Mouse (Mus musculus) brain, embryonic 14.5 days (tissue): Measurements from ENCODE around the gene Cryaa.

Source experiments
- CTCF ChIP-seq: fragments of 200-500 bp; IDR thresholded peaks from 2 replicates; pipeline ENCODE4 v1.5.1; 2012; ENCODE audit warnings: inconsistent platforms, mild to moderate bottlenecking, moderate library complexity, borderline replicate concordance; ENCODE audit not compliant: insufficient read depth, insufficient read length; ENCODE audit errors: extremely low read depth
- POLR2A ChIP-seq: fragments of 200-500 bp; IDR thresholded peaks from 2 replicates; pipeline ENCODE4 v1.6.1; 2012; ENCODE audit warnings: mild to moderate bottlenecking, inconsistent platforms, borderline replicate concordance; ENCODE audit not compliant: poor library complexity, insufficient read depth, insufficient read length, severe bottlenecking; ENCODE audit errors: extremely low read depth

DNA sequence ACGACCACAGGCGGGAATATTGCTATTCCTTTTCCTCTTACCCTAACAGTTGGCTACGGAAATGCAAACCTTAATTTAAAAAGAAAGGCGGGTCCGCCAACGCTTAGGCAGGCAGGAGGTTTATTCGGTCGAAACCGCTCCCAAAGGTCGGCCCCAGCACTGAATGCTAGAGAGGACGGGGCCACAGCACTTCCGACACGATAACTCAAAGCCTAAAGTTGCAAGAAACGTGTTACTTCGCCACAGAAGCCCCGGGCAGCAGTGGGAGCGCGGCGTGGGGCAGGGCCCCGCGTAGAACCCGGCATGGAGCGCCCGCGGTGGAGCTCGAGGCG lies 19.5 kb upstream of the Cryaa start:
- no peak for TF ChIP-seq CTCF
- TF ChIP-seq POLR2A = no peak
